Mouse (Mus musculus) ZHBTc4 (cell line): ENCODE data around the gene 6330409D20Rik.

Experiments
- DNase-seq: peaks from one replicate; pipeline ENCODE4 v3.0.0-alpha.2; 2011; ENCODE audit warnings: low read depth, low spot score

6330409D20Rik gene

GRCm38 (mm10) chr2:32740916-32741272 lies at the start of gene 6330409D20Rik:
TSS of gene 6330409D20Rik (minus strand) at chr2:32741016.
- DNase-seq = no peak

GRCm38 (mm10) chr2:32788581-32788980 lies 47.8 kb upstream of the 6330409D20Rik start:
- no peak for DNase-seq

GRCm38 (mm10) chr2:32787176-32787575 lies 46.4 kb upstream of the 6330409D20Rik start:
- peak; percentile 62 for DNase-seq

GRCm38 (mm10) chr2:32784048-32784681 lies 43.3 kb upstream of the 6330409D20Rik start, which contains the start of gene Cfap157:
TSS of gene Cfap157 (minus strand) at chr2:32784428.
- peak; percentile 47 for DNase-seq

- peak; percentile 75 for DNase-seq
Measured at GRCm38 (mm10) chr2:32781710-32782109, 40.9 kb upstream of the 6330409D20Rik start.

GRCm38 (mm10) chr2:32779714-32780113 lies 38.9 kb upstream of the 6330409D20Rik start:
- no peak for DNase-seq

GRCm38 (mm10) chr2:32779131-32779530 lies 38.3 kb upstream of the 6330409D20Rik start:
- DNase-seq = peak; percentile 90

- DNase-seq = no peak
Measured at GRCm38 (mm10) chr2:32778081-32778480, 37.3 kb upstream of the 6330409D20Rik start.

GRCm38 (mm10) chr2:32776192-32776591 lies 35.4 kb upstream of the 6330409D20Rik start:
- peak; percentile 44 for DNase-seq

- DNase-seq = peak; percentile 99
Measured at GRCm38 (mm10) chr2:32775359-32776074, 34.7 kb upstream of the 6330409D20Rik start, which contains the start of the genes Ttc16 and Ptrh1. TSS of gene Ttc16 (minus strand) at chr2:32775633. TSS of gene Ptrh1 (plus strand) at chr2:32775786.

- no peak for DNase-seq
Measured at GRCm38 (mm10) chr2:32772626-32773279, 31.9 kb upstream of the 6330409D20Rik start.

- DNase-seq = peak; percentile 61
Measured at GRCm38 (mm10) chr2:32771886-32772285, 31.1 kb upstream of the 6330409D20Rik start.

GRCm38 (mm10) chr2:32769327-32770085 lies 28.7 kb upstream of the 6330409D20Rik start:
- DNase-seq = no peak

GRCm38 (mm10) chr2:32768661-32769285 lies 28.0 kb upstream of the 6330409D20Rik start:
- peak; percentile 43 for DNase-seq

GRCm38 (mm10) chr2:32767241-32767640 lies 26.4 kb upstream of the 6330409D20Rik start:
- DNase-seq = no peak

GRCm38 (mm10) chr2:32763353-32763752 lies 22.5 kb upstream of the 6330409D20Rik start:
- DNase-seq = no peak

GRCm38 (mm10) chr2:32761859-32762258 lies 21.0 kb upstream of the 6330409D20Rik start:
- no peak for DNase-seq

- no peak for DNase-seq
Measured at GRCm38 (mm10) chr2:32761361-32761760, 20.5 kb upstream of the 6330409D20Rik start.

GRCm38 (mm10) chr2:32759001-32759400 lies 18.2 kb upstream of the 6330409D20Rik start:
- DNase-seq = no peak

GRCm38 (mm10) chr2:32758503-32758902 lies 17.7 kb upstream of the 6330409D20Rik start:
- no peak for DNase-seq
